Mouse (Mus musculus) heart, adult 8-10 months (tissue): Measurements from ENCODE around the gene Scgb1b20. TPM values are rescaled to one million over a fixed set of nuclear protein-coding genes. Genes with fewer than 3 reads are reported as not detected.
"Not testable (repeated sequence)": the region's sequence is repeated elsewhere in the genome, so short reads cannot be mapped to it uniquely, and the experiment has no call there.

Source experiments
- DNase-seq: peaks from one replicate; pipeline ENCODE4 v3.0.0; 2022; ENCODE audit warnings: low spot score
- total RNA-seq, 4 experiments: library from RNA; stranded (reverse); gene quantifications; 2 replicates each; pipeline ENCODE4 v1.2.4; 2022

Scgb1b20 gene
- total RNA-seq = not detected

GRCm38 (mm10) chr7:33372934-33373333 lies at the start of gene Scgb1b20:
TSS of gene Scgb1b20 (plus strand) at chr7:33373234.
- not testable (repeated sequence) for DNase-seq

GRCm38 (mm10) chr7:33366222-33366621 lies 6.8 kb upstream of the Scgb1b20 start, which contains the start of gene Scgb2b20:
TSS of gene Scgb2b20 (minus strand) at chr7:33366322.
- DNase-seq = not testable (repeated sequence)

GRCm38 (mm10) chr7:33399749-33400148 lies 26.7 kb downstream of the Scgb1b20 start:
- not testable (repeated sequence) for DNase-seq

GRCm38 (mm10) chr7:33401650-33402049 lies 28.6 kb downstream of the Scgb1b20 start:
- no peak for DNase-seq

- DNase-seq = not testable (repeated sequence)
Observed at GRCm38 (mm10) chr7:33409681-33410080, 36.6 kb downstream of the Scgb1b20 start.

Other genes with a start within 250 kb of the Scgb1b20 start
- not detected for gene Scgb2b18, start 199.4 kb upstream of the Scgb1b20 start, total RNA-seq
- not detected for gene Scgb1b18, start 187.7 kb upstream of the Scgb1b20 start, total RNA-seq
- gene Scgb2b19, start 92.9 kb upstream of the Scgb1b20 start, total RNA-seq = not detected
- gene Scgb1b19, start 85.9 kb upstream of the Scgb1b20 start, total RNA-seq = not detected
- gene Scgb2b20, start 6.9 kb upstream of the Scgb1b20 start, total RNA-seq = not detected
- gene Scgb2b21, start 147.2 kb downstream of the Scgb1b20 start, total RNA-seq = not detected